Mouse (Mus musculus) kidney, adult 2 months (tissue): Measurements from ENCODE around the gene Tnp2.

Experiments
- CTCF ChIP-seq: fragments of 200-500 bp; conservative IDR thresholded peaks from 2 replicates; pipeline ENCODE4 v1.5.1; 2011; ENCODE audit warnings: low read depth, mild to moderate bottlenecking, control low read depth, low read length, moderate library complexity, mixed read lengths; ENCODE audit not compliant: insufficient read depth, insufficient read length
- POLR2A ChIP-seq: fragments of 200-500 bp; IDR thresholded peaks from one replicate; pipeline ENCODE4 v1.6.1; 2011; ENCODE audit warnings: low read depth, low read length, control low read depth

- TF ChIP-seq CTCF (no peak), POLR2A (no peak)
These were observed 24.5 kb upstream of the Tnp2 start, which contains the start of gene Gm11172 for GRCm38 (mm10) chr16:10812865-10813371.
